Mouse (Mus musculus) testis, adult 2 months (tissue): Measurements from ENCODE around the gene Pi4k2a.

Source experiments
- CTCF ChIP-seq: fragments of 200-500 bp; IDR thresholded peaks from 2 replicates; pipeline ENCODE4 v1.5.1; 2012; ENCODE audit warnings: low read depth, mild to moderate bottlenecking, inconsistent platforms, low read length, moderate library complexity; ENCODE audit not compliant: control insufficient read depth, insufficient read depth, insufficient replicate concordance
- POLR2A ChIP-seq: fragments of 200-500 bp; IDR thresholded peaks from 2 replicates; pipeline ENCODE4 v1.6.1; 2012; ENCODE audit warnings: low read depth, mild to moderate bottlenecking, inconsistent platforms, low read length, moderate library complexity; ENCODE audit not compliant: control insufficient read depth

DNA sequence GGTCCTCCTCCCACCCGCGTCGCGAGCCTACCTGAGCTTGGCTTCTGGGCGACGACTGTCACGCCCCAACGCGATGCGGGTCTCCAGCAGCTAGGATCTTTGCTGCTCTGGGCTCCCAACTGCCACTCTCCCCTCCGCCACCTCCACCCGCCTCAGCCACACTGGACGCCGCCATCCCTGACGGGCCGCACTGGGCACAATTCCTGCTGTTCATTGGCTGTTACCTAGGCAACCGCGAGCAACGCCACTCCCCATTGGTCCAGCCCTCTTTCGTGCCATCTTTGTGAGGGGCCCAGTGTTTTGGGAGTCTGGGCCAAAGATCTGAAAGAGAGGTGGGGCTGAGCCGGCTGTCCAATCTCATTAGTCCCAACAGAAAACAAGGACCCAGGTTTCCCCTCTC, 4.1 kb upstream of the Pi4k2a start, which contains the start of gene Morn4:
- no peak for TF ChIP-seq CTCF
- peak; percentile 99 for TF ChIP-seq POLR2A
